Mouse (Mus musculus): Measurements from ENCODE around the gene Rps6ka1.
"Not testable (repeated sequence)": the region's sequence is repeated elsewhere in the genome, so short reads cannot be mapped to it uniquely, and the experiment has no call there.

Rps6ka1 gene

DNA sequence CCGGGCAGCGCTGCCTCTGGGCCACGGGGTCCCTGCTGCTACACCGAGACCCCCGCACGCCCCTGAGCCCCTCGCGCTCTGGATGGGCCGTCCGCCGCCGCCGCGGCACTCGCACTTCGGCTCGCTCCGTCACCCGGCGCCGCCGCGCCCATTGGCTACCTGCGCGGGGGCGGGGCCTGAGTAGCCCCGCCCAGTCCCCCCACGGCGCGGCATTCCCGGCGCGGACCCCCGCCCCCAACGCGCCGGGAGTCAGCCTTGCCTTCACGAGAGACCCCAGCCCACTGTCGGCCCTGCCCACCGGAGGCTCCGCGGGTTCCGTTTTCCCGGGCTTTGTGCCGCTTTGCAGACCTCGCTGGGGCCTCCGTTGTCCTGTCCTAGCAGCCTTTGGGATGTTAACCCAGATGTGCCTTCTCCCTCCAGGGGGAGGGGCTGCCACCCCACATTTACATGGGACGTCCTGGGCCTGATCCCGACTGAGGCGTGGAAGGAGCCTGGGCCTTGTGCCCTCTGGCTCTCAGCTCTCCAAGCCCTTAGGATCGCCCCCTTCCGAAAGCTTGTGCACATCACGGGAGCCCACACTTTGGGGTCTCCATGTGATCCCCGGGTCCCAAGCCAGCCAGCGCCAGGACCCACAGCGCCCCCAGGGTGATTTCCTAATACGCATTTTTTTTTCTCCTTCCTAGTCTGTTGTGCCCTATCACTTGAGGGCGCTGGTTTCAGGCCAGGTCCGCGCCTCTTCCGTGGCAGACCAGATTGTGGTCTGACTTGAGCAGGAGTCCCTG is at the start of gene Rps6ka1:
Gene Rps6ka1 (minus strand): TSS at position 126 of the 782 bp plus-strand sequence.
- peak; percentile 73 for ATAC-seq (ENCODE audit: low TSS enrichment)

DNA sequence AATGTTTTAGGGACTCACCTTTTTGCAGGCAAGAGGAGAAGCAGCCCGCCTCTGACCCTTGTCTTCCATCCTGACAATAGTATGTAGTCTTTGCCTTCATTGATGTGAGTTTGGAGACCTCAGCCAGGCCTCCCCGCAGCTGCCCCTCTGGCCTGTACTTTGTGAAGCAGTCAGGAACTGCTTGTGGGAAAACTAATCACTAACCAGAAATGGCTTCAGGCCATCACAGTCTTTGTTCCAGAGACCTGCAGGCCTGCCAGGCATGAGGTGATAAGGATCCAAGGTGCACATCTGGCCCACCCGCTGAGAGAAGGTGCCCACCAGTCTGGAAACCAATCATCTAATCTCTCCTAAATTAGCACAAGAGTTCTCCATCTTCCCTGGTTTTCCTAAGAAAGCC is 44.2 kb upstream of the Rps6ka1 start:
- ATAC-seq (ENCODE audit: low TSS enrichment): no peak

DNA sequence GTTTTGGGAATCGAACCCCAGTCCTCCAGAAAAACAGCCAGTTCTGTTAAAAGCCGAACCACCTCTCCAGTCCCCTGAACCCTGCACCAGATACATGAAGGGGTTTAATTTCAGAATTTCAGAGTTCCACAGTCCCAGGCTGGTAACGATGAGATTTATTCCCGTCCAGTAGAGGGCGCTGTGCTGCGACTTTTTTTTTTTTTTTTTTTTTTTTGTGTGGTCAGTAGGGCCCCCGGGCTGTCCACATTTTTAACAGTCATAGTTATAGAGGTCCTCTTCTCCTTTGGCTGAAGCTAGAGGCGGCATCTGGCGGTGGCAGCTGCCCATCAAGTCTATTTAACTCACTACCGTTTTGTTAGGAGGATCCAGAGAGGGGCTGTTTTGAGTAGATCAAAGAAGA is 43.8 kb upstream of the Rps6ka1 start:
- ATAC-seq (ENCODE audit: low TSS enrichment): no peak

DNA sequence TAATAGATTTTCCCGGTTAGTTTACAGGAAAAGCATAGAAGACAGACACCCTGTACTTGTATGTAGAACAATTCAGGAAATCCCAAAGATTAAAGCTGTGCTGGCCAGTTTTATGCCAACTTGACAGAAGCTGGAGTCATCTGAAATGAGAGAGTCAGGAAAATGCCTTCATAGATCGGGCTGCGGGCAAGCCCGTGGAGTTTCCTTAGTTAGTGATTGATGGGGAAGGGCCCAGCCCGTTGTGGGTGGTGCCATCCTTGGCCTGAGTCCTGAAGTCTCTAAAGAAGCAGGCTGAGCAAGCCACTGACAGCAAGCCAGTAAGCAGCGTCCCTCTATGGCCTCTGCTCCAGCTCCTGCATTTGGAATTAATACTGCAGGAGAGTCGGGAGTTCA is 41.7 kb upstream of the Rps6ka1 start:
- ATAC-seq (ENCODE audit: low TSS enrichment): no peak

DNA sequence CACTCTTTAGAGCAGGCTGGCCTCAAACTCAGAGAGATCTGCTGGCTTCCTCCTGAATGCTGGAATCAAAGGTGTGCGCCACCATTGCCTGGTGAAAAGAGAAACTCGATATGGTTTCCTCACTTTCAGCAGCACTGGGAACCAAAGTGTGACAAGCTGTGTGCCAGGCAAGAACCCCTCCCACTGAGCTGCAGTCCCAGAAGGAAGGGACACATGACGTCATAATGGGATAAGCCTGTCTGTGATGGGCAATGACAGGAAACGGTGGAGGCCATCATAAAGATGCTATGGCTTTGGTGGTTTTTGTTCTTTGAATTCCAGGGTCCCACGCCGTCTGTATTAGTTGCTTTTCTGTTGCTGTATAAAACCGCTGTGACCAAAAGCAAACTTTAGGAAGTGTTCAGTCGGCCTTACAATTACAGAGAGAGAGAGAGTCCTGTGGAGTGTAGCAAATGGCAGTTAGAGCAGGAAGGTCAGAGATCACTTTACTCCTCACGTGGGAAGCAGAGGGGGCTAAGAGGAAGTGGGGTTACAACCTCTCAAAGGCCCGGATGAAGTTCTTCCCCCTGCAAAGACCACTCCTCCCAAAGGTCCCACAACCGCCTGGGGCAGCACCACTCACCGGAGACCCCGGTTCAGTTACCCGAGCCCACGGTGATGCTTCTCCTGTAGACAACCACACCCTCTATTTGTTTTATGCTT is 41.1 kb upstream of the Rps6ka1 start:
- ATAC-seq (ENCODE audit: low TSS enrichment): no peak

DNA sequence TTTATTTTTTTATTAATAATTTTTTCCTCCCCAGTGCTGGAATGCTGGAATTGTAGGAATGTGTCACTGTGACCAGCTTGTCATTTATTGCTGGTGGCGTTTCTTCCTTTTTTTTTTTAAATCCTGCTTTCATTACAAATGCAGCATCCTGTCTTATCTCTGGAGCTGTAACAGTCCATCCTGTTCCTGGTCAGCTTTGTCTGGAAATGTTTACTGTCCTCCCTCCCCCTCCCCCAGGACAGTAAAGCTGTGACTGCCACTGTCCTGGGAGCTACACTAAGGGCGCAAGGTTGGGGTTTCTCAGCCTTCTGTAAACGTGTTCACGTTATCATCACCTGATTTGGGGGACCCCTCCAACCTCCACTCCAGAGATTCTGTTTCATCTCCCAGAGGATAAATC is 37.6 kb upstream of the Rps6ka1 start:
- ATAC-seq (ENCODE audit: low TSS enrichment): no peak

DNA sequence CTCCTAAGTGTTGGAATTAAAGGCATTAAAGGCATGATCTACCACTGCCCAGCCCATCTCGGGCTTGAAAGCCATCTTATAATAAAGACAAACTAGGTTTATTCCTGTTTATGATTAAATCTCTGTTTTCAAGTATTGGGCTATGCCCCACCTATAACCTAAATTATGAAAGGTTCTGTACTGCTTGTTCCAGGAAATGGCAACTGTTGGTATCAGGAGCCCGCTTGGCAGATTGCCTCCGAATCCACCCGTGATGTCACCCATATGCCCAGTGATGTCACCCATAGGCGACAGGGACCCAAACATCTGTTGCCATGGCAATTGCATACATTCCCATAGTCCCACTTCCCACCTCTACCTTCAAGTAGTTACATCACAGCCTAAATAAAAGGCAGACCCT is 36.1 kb upstream of the Rps6ka1 start:
- ATAC-seq (ENCODE audit: low TSS enrichment): no peak

DNA sequence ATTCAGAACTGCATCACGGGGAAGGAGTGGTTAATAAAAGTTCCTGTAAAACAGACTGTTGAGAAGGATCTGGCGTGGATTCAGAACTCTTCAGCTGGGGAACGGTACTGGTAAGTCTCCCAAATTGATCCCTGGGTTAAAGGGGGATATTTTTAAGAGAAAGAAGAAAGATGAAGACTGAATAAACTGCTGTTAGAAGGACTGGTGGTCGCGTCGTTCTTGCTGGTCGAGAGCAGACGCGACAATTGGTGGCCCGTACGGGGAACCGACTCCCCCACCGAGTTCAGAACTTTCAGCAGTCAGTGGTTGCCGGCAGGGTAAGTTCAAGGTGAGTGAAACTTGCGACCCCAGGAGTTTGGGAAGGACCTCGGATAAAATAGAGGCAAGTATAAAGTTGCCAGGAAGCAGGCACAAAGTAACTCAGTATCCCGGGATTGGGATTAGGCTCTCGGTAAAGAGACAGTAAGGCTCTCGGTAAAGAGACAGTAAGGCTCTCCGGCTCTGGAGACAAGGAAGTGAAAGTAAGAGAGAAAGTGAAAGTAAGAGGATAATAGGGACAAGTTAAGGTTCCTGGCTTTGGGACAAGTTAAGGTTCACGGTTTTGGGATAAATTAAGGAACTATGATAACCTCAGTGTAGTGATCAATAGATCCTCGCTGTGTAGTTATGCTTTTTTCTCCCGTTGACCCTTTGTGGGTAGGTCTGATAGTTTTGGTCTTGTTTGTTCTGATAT is 30.7 kb upstream of the Rps6ka1 start:
- not testable (repeated sequence) for ATAC-seq (ENCODE audit: low TSS enrichment)

DNA sequence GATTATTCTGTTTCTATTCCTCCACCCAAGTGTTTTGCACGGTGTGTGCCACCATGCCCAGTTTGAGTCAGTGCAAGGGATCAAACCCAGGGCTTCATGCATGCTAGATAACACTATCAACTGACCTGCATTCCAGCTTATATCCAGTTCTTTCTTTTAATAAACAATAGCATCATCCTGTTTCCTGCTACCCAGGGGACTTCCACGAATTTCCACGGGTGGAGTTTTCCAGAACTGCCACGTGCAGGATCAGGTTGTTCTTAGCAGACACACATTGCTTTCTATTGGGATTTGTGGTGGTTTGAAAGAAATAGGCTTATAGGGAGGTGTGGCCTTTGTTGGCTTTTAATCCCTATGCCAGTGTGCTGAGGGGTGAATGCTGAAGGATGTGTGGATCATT is 24.4 kb upstream of the Rps6ka1 start:
- no peak for ATAC-seq (ENCODE audit: low TSS enrichment)

DNA sequence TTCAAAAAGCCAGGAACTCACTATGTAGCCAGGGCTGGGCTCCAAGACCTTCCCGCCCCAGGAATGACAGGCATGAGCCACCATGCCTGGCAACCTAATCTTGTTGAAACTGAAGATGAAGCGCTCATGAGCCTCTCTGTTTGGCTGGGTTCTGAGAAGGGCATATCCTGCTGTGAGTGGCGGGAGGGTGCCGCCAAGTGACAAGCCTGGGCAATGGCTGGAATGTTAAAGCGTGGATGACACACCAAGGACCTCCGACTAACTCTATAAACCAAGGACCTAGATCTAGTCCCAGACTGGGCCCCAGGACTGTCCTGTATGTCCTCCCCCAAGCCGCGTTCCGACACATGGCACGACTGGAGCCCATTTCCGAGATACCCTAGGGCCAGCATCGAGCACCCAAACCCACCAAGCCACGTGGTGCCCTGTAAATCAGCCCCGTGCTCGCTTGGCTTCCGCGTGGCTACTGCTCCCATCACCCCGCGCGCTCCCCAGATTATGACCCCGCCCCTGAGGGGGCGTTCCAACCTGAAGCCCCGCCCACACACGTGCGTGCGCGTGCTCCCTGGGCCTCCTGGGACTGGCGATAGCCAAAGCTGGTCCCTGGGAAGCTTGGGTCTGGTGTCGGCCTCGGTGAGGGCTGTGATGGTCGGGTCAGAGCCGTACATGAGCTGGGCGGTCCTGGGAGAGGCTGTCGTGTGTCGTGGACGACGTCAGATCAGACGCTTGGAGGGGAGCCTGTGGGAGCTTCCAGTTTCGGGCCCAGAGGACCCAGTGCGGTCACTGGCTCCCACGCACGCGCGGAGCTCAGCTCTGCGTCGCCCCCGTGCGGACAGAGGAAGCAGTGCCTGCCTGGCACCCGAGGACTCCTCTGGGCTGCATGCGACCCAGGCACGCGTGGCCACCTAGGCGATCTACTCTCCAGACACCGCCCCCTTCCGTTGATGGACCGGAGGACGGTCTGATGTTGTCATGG is 22.9 kb upstream of the Rps6ka1 start:
- peak; percentile 96 for ATAC-seq (ENCODE audit: low TSS enrichment)

DNA sequence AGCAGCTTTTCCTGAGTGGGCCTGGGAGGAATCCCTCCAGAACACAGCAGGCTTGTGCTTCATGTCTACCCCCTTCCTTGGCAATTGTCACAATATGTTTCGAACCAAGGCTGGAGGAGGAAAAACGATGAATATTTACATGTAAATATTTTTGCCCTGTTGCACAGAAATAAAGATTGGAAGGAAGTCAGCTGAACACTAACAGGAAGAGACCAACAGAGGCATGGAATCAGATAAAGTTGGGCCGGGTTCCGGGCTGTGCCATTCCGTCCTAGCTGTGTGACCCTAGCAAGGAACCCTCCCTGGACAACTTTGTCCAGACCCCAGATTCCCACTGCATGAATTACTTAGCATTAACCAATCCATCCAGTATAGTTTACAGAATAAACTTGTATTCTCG is 20.5 kb upstream of the Rps6ka1 start:
- no peak for ATAC-seq (ENCODE audit: low TSS enrichment)

DNA sequence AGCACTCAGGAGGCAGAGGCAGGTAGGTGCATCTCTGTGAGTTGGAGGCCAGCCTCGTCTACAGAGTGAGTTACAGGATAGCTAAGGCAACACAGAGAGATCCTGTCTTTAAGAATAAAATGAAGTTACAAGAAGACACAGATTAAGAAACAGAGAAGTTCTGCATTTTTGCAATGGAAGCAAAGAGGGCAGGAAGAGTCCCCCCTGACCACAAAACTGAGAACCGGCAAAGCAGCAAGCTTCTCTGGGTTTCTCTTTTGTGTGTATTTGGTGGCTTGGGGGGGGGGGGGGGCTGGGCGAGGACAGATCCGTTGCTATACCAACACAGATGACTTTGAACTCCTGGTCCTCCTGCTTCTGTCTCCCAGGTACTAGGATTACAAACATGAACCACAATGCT is 19.5 kb upstream of the Rps6ka1 start:
- ATAC-seq (ENCODE audit: low TSS enrichment): no peak

DNA sequence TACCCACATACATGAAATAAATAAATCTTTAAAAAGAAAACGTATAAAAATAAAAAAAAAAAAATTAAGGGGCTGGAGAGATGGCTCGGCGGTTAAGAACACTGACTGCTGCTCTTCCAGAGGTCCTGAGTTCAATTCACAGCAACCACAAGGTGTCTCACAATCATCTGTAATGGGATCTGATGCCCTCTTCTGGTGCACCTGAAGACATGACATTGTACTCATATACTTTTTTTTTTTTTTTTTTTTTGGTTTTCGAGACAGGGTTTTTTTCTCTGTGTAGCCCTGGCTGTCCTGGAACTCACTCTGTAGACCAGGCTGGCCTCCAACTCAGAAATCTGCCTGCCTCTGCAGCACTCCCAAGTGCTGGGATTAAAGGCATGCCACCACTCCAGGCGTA is 18.7 kb upstream of the Rps6ka1 start:
- ATAC-seq (ENCODE audit: low TSS enrichment): not testable (repeated sequence)

DNA sequence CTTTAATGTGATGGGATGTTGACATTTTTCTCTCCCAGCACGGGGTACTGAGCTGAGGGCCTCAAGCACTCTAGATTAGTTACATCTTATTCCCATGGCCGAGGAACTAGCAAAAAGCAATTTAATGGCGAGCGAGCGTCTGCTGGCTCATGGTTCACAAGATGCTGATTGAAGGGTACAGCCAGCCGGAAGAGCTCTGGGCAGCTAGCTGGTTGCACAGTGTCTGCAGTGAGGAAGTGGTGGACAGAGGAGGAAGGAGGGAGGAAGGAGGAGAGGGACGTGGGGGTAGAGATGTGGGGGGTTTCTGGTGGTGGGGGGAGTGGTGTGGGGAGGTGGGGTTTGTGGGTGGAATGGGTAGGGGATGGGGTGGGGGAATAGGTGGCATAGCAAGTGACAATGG is 17.6 kb upstream of the Rps6ka1 start:
- ATAC-seq (ENCODE audit: low TSS enrichment): no peak

DNA sequence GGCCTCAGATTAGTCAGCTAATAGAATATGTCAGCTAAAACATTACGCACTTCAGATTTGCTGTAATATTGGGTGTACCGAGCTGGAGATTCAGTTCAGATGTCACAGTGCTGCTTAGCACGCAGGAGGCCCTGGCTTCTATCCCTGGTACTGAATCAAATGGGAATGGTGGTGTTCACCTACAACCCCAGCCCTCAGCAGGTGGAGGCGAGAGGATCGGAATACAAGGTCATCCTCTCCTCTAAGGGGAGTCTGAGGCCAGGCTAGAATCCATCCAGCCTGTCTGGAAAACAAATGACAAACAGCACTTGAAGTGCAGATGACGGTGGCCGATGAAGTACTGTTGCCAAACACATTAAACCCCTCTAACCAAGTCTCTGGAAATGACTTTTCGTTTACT is 16.7 kb upstream of the Rps6ka1 start:
- no peak for ATAC-seq (ENCODE audit: low TSS enrichment)

DNA sequence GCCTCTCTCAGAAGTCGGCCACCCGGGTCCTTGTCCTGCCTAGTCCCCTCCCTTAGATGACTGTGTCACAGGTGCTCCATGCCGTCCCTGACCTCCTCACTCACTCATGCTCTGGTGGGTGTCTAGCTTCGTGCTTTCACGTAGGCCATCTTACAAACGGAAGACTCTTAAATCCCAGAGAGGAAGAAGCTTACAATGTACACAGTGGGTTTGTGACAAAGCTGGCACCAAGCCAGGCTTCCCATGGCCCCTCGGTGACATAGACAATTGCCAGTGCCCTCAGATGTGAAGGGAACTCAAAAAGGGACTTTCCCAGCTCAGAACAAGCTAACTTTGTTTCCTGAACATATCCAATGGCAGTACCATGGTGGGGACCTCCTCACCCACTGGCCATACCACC is 15.8 kb upstream of the Rps6ka1 start:
- no peak for ATAC-seq (ENCODE audit: low TSS enrichment)

DNA sequence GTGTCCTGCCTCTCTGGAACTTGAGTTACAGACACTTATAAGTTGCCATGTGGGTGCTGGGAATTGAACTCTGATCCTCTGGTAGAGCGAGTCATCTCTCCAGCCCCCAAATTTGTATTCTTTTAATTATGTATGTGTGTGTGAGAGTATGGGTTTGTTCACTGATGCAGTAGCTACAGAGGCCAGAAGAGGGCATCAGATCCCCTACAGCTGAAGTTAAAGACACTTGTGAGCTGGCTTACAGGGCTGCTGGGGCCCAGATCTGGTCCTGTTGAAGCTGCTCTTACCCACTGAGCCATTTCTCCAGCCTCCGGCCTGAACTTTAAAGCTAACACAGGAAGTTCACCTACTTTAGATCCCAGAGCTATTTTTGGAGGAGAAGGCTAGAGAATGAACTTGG is 14.9 kb upstream of the Rps6ka1 start:
- ATAC-seq (ENCODE audit: low TSS enrichment): no peak

DNA sequence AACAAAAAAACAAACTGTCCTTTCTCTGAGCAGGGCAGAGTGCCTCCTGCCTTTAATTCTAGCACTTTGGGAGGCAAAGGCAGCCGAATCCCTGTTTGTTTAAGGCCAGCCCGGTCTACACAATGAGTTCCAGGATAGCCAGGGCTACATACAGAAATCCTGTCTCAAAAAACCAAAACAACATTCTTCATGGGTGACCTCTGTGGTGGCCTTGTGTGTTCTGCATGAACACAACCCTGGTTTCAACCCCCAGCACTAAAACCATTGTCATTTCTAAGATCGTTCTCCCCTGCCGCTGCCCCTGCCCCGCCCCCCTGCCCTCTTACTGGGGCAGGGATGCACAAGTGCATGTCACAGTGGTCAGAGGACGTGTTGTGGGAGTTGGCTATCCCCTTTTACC is 13.3 kb upstream of the Rps6ka1 start:
- ATAC-seq (ENCODE audit: low TSS enrichment): no peak

DNA sequence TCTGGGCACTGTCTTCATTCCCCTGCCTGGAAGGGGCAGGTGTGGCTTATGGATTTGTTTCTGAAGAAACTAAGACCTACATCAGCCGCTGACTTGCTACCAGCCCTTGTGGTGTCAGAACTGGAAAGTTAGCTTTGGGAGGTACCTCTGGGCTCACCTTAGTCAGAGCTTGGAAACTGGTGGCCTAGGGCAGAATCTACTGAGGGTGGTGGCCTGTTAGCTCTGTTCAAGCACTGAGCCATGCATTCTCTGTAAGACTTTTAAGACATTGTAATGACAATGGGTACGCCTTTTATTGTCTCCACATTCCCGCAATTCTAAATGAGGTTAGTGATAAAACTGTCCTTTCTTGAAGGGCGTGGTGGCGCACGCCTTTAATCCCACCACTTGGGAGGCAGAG is 12.8 kb upstream of the Rps6ka1 start:
- no peak for ATAC-seq (ENCODE audit: low TSS enrichment)

DNA sequence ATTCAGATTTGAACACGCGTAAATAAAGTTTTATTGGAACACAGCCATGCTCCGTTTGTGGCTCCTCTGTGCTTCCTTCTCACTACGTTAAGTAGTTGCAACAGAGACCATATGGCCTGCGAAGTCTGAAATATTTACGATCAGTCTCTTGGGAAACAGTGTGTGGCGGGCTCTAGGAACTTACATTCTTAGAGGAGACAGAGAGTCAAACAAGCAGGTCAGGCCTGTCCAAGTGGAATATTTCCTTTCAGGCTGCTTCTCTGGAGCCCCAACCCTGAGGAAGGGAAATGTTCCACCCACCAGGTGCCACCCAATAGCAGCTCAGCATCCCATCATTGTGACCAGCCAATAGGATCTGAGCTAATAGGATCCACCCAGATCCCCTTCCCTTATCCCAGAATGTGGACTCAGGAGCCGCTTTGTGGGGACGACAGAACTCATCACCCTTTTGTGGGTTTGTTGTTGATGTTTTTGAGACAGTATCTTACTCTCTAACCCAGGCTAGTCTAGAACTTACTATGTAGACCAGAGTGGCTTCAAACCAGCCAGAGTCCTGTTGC is 11.7 kb upstream of the Rps6ka1 start:
- ATAC-seq (ENCODE audit: low TSS enrichment): no peak

DNA sequence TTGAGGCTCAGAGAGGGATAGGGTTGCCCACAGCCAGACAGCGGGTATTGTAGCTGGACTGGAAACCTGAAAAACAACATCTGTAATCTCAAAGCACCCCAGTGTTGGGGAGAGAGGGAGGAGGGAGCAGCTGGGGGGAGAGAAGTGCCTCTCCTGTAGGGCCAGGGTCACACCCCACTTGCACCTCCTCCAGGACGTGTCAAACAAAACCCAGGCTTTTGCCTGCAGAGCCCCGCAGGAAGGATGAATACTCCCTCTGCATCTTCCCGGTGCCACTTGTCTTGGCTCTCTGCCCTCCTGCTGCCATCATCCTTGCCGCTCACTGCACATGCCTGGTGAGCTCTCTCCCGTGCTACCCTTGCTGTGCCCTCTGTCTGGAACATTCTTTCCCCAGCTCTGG is 10.6 kb upstream of the Rps6ka1 start:
- no peak for ATAC-seq (ENCODE audit: low TSS enrichment)

All from frontal cortex, adult (tissue).